Mouse (Mus musculus) cerebellum, adult 2 months (tissue): Measurements from ENCODE around the gene Atp9a.

Experiments
- CTCF ChIP-seq: fragments of 200-500 bp; IDR thresholded peaks from 2 replicates; pipeline ENCODE4 v1.5.1; 2011; ENCODE audit warnings: low read depth, mild to moderate bottlenecking, control low read depth, low read length, moderate library complexity, borderline replicate concordance; ENCODE audit not compliant: insufficient read depth
- POLR2A ChIP-seq: fragments of 200-500 bp; IDR thresholded peaks from 2 replicates; pipeline ENCODE4 v1.6.1; 2011; ENCODE audit warnings: low read length, control low read depth, borderline replicate concordance; ENCODE audit not compliant: insufficient read depth

DNA sequence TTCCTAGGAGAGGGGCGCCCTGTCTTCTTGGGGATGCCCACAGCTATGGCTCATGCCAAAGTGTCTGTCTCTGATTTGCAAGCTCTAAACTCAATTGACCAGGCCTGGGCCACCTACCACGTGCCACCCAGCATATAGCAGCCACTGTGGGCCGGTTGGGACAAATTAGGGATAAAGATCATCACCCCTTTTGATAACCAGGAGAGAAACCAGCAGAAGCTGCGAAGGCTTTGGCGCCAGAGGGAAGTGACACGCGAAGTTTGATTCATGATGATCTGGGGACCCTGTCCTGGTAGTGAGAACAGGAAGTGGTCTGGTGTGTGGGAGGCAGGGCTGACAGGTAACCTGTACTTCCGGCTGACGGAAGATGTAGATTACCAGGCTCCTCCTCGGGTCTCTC is 151.7 kb downstream of the Atp9a start:
- TF ChIP-seq CTCF (no peak), POLR2A (no peak)
